Mouse (Mus musculus) adrenal gland (tissue): ENCODE measurements around the gene Lztfl1.
"Not testable (repeated sequence)": the region's sequence is repeated elsewhere in the genome, so short reads cannot be mapped to it uniquely, and the experiment has no call there.

ENCODE experiments used
- intact Hi-C: fragments of 180-260 bp; cut with DNase I; formaldehyde crosslinking; loops from one replicate; pipeline ENCODE4 v1.15.1; 2025

Lztfl1 gene

GRCm38 (mm10) chr9:123686206-123686605, 31.3 kb downstream of the Lztfl1 start:
- intact Hi-C loops, result no loop called here

DNA sequence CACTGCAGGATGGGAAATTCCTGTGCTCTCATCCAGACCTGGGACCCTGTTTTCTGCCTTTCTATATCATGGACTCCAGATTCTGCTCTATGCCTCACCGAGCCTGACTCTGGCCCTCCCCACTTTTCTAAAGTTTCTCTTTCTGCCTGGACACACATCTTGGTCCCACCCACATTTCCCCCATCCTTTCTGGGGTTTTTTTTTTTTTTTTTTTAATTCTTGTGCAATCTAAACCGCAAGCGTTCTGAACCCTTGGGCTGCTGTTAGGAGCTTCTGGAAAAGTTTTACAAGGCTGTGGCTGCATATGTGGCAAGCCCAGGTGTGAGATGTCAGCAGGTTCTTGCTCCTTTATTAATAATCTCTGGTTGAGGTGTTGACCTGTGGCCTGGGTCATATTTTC, 33.8 kb downstream of the Lztfl1 start:
- intact Hi-C loops, result no loop called here

GRCm38 (mm10) chr9:123679198-123679597, 38.3 kb downstream of the Lztfl1 start:
- intact Hi-C loops, result no loop called here

GRCm38 (mm10) chr9:123678327-123679105, 39.0 kb downstream of the Lztfl1 start, which contains the start of the genes Ccr9 and Slc6a20a:
TSS of gene Ccr9 (plus strand) at chr9:123678439.
TSS of gene Slc6a20a (minus strand) at chr9:123678885.
- intact Hi-C loops, result no loop called here

- intact Hi-C loops, result no loop called here
These were observed 51.9 kb downstream of the Lztfl1 start for GRCm38 (mm10) chr9:123665645-123666044.

GRCm38 (mm10) chr9:123659986-123660676, 57.4 kb downstream of the Lztfl1 start:
- intact Hi-C loops, result not testable (repeated sequence)

DNA sequence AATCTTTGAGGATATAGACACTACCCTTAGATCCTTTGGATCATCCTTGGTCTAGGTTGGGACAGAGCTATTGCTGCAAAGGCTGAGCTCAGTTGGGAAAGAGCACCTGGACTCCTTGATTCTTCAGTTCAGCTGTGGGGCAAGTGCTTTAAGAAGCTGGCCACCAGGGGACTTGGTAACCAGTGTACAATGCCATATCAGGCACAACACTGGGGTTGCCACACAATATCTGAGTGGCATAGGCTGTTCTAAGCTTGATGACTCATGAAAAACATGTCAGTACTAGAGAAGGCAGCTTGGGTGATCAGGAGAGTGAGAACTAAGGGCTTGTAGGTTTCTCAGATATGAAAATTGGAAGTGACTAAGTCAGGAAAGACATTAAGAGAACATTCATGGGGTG, 58.5 kb downstream of the Lztfl1 start:
- intact Hi-C loops, result no loop called here

- intact Hi-C loops, result no loop called here
These were observed 60.0 kb downstream of the Lztfl1 start for GRCm38 (mm10) chr9:123657457-123657856.

- intact Hi-C loops, result no loop called here
These were observed 66.1 kb downstream of the Lztfl1 start for GRCm38 (mm10) chr9:123651369-123651768.

GRCm38 (mm10) chr9:123649785-123650511, 67.5 kb downstream of the Lztfl1 start:
- intact Hi-C loops, result no loop called here
